Mouse (Mus musculus): Measurements from ENCODE around the gene Pgm2l1. TPM values are rescaled to one million over a fixed set of nuclear protein-coding genes. Genes with fewer than 3 reads are reported as not detected.

Gene Pgm2l1
- polyA plus RNA-seq (2012; fragmentation: generic; extraction: Trizol), result 0.28 TPM

- TF ChIP-seq SRF (IDR thresholded peaks at IDR 0.05; ENCODE audit: control insufficient read depth, insufficient read length, low read depth), result no peak
- no peak for TF ChIP-seq REST (IDR thresholded peaks at IDR 0.05; ENCODE audit: insufficient read depth, insufficient read length)
- TF ChIP-seq CEBPB (IDR thresholded peaks at IDR 0.05; ENCODE audit: insufficient read depth, poor library complexity, severe bottlenecking), result no peak
- TF ChIP-seq TCF3 (IDR thresholded peaks at IDR 0.05; ENCODE audit: insufficient read length, low read depth), result no peak
- peak in 2 of 3 experiments; percentile 66 to 90 for TF ChIP-seq MYOG (IDR thresholded peaks at IDR 0.05; ENCODE audit: control insufficient read depth in 1 of 3, insufficient read depth in 1 of 3, insufficient read length in 2 of 3, low read depth in 2 of 3)
- no peak for TF ChIP-seq POLR2A (IDR thresholded peaks at IDR 0.05; ENCODE audit: insufficient read length, low read depth)
- no peak for TF ChIP-seq E2F4 (IDR thresholded peaks at IDR 0.05; ENCODE audit: insufficient read depth)
- TF ChIP-seq MAX (IDR thresholded peaks at IDR 0.05; ENCODE audit: low read depth), result no peak
- peak in 2 of 3 experiments; percentile 60 to 87 for TF ChIP-seq MYOD1 (IDR thresholded peaks at IDR 0.05; ENCODE audit: control insufficient read depth in 1 of 3, insufficient read length in 2 of 3, low read depth in 2 of 3)
- no peak for TF ChIP-seq POLR2AphosphoS2 (IDR thresholded peaks at IDR 0.05; ENCODE audit: insufficient read length, low read depth)
- TF ChIP-seq TCF12 (IDR thresholded peaks at IDR 0.05; ENCODE audit: insufficient read depth, poor library complexity, severe bottlenecking), result no peak
- no peak for TF ChIP-seq USF1 (IDR thresholded peaks at IDR 0.05; ENCODE audit: low read depth)
- Histone ChIP-seq H3K27me3 (ENCODE audit: control insufficient read depth, insufficient read depth, insufficient read length) (no peaks in the 10 kb centered on the region), H3K4me3 (peak within 1 kb of the TSS; percentile 35), H3K79me2 (ENCODE audit: control insufficient read depth, insufficient read depth) (no peaks in the 10 kb centered on the region), H3K4me2 (ENCODE audit: low read depth) (peak within 1 kb of the TSS; percentile 91), H3ac (ENCODE audit: control insufficient read depth, insufficient read length) (peak within 1 kb of the TSS; percentile 10), H3K36me3 (ENCODE audit: control insufficient read depth, insufficient read depth) (no peaks in the 10 kb centered on the region)
Observed at GRCm38 (mm10) chr7:100227158-100227875, at the start of gene Pgm2l1. Gene Pgm2l1, plus strand, starts transcription at chr7:100227394.

- Histone ChIP-seq H3K27me3 (ENCODE audit: control insufficient read depth, insufficient read depth, insufficient read length) (peaks cover 5% of the 10 kb centered on the region), H3K36me3 (ENCODE audit: control insufficient read depth, insufficient read depth) (no peaks in the 10 kb centered on the region), H3ac (ENCODE audit: control insufficient read depth, insufficient read length) (no peak overlapping the region), H3K79me2 (ENCODE audit: control insufficient read depth, insufficient read depth) (no peaks in the 10 kb centered on the region), H3K4me3 (no peak overlapping the region), H3K4me2 (ENCODE audit: low read depth) (no peak overlapping the region)
- TF ChIP-seq TCF3 (IDR thresholded peaks at IDR 0.05; ENCODE audit: insufficient read length, low read depth) (no peak), E2F4 (IDR thresholded peaks at IDR 0.05; ENCODE audit: insufficient read depth) (no peak), MYOD1 (IDR thresholded peaks at IDR 0.05; ENCODE audit: control insufficient read depth in 1 of 3, insufficient read length in 2 of 3, low read depth in 2 of 3) (no peak), SRF (IDR thresholded peaks at IDR 0.05; ENCODE audit: control insufficient read depth, insufficient read length, low read depth) (no peak), POLR2A (IDR thresholded peaks at IDR 0.05; ENCODE audit: insufficient read length, low read depth) (no peak), MAX (IDR thresholded peaks at IDR 0.05; ENCODE audit: low read depth) (no peak), USF1 (IDR thresholded peaks at IDR 0.05; ENCODE audit: low read depth) (no peak), TCF12 (IDR thresholded peaks at IDR 0.05; ENCODE audit: insufficient read depth, poor library complexity, severe bottlenecking) (no peak), POLR2AphosphoS2 (IDR thresholded peaks at IDR 0.05; ENCODE audit: insufficient read length, low read depth) (no peak), REST (IDR thresholded peaks at IDR 0.05; ENCODE audit: insufficient read depth, insufficient read length) (no peak), CEBPB (IDR thresholded peaks at IDR 0.05; ENCODE audit: insufficient read depth, poor library complexity, severe bottlenecking) (no peak), MYOG (IDR thresholded peaks at IDR 0.05; ENCODE audit: control insufficient read depth in 1 of 3, insufficient read depth in 1 of 3, insufficient read length in 2 of 3, low read depth in 2 of 3) (no peak)
Observed at GRCm38 (mm10) chr7:100178016-100178890, 48.9 kb upstream of the Pgm2l1 start.

GRCm38 (mm10) chr7:100178891-100179233 is 48.3 kb upstream of the Pgm2l1 start:
- Histone ChIP-seq H3K36me3 (ENCODE audit: control insufficient read depth, insufficient read depth) (no peaks in the 10 kb centered on the region), H3K79me2 (ENCODE audit: control insufficient read depth, insufficient read depth) (no peaks in the 10 kb centered on the region), H3ac (ENCODE audit: control insufficient read depth, insufficient read length) (no peak overlapping the region), H3K4me3 (no peak overlapping the region), H3K27me3 (ENCODE audit: control insufficient read depth, insufficient read depth, insufficient read length) (peaks cover 5% of the 10 kb centered on the region), H3K4me2 (ENCODE audit: low read depth) (no peak overlapping the region)
- TF ChIP-seq POLR2AphosphoS2 (IDR thresholded peaks at IDR 0.05; ENCODE audit: insufficient read length, low read depth), result no peak
- TF ChIP-seq MYOD1 (IDR thresholded peaks at IDR 0.05; ENCODE audit: control insufficient read depth in 1 of 3, insufficient read length in 2 of 3, low read depth in 2 of 3), result no peak
- no peak for TF ChIP-seq REST (IDR thresholded peaks at IDR 0.05; ENCODE audit: insufficient read depth, insufficient read length)
- no peak for TF ChIP-seq MYOG (IDR thresholded peaks at IDR 0.05; ENCODE audit: control insufficient read depth in 1 of 3, insufficient read depth in 1 of 3, insufficient read length in 2 of 3, low read depth in 2 of 3)
- no peak for TF ChIP-seq CEBPB (IDR thresholded peaks at IDR 0.05; ENCODE audit: insufficient read depth, poor library complexity, severe bottlenecking)
- no peak for TF ChIP-seq TCF12 (IDR thresholded peaks at IDR 0.05; ENCODE audit: insufficient read depth, poor library complexity, severe bottlenecking)
- no peak for TF ChIP-seq E2F4 (IDR thresholded peaks at IDR 0.05; ENCODE audit: insufficient read depth)
- no peak for TF ChIP-seq POLR2A (IDR thresholded peaks at IDR 0.05; ENCODE audit: insufficient read length, low read depth)
- TF ChIP-seq USF1 (IDR thresholded peaks at IDR 0.05; ENCODE audit: low read depth), result no peak

GRCm38 (mm10) chr7:100179394-100179793 is 47.8 kb upstream of the Pgm2l1 start:
- H3K4me3 ChIP-seq, result no peak overlapping the region
- H3K27me3 ChIP-seq (ENCODE audit: control insufficient read depth, insufficient read depth, insufficient read length), result peaks cover 5% of the 10 kb centered on the region
- H3K4me2 ChIP-seq (ENCODE audit: low read depth), result no peak overlapping the region

More at GRCm38 (mm10) chr7:100179394-100179793, 47.8 kb upstream of the Pgm2l1 start:
- TF ChIP-seq TCF3 (IDR thresholded peaks at IDR 0.05; ENCODE audit: insufficient read length, low read depth), result no peak
- TF ChIP-seq E2F4 (IDR thresholded peaks at IDR 0.05; ENCODE audit: insufficient read depth), result no peak
- no peak for TF ChIP-seq SRF (IDR thresholded peaks at IDR 0.05; ENCODE audit: control insufficient read depth, insufficient read length, low read depth)
- no peak for TF ChIP-seq MAX (IDR thresholded peaks at IDR 0.05; ENCODE audit: low read depth)
- no peak for TF ChIP-seq USF1 (IDR thresholded peaks at IDR 0.05; ENCODE audit: low read depth)
- no peak for TF ChIP-seq TCF12 (IDR thresholded peaks at IDR 0.05; ENCODE audit: insufficient read depth, poor library complexity, severe bottlenecking)
- no peak for TF ChIP-seq REST (IDR thresholded peaks at IDR 0.05; ENCODE audit: insufficient read depth, insufficient read length)
- no peak for TF ChIP-seq MYOG (IDR thresholded peaks at IDR 0.05; ENCODE audit: control insufficient read depth in 1 of 3, insufficient read depth in 1 of 3, insufficient read length in 2 of 3, low read depth in 2 of 3)
- no peak for TF ChIP-seq POLR2AphosphoS2 (IDR thresholded peaks at IDR 0.05; ENCODE audit: insufficient read length, low read depth)
- no peak for TF ChIP-seq POLR2A (IDR thresholded peaks at IDR 0.05; ENCODE audit: insufficient read length, low read depth)
- no peak for TF ChIP-seq CEBPB (IDR thresholded peaks at IDR 0.05; ENCODE audit: insufficient read depth, poor library complexity, severe bottlenecking)
- no peaks in the 10 kb centered on the region for H3K36me3 ChIP-seq (ENCODE audit: control insufficient read depth, insufficient read depth)
- H3ac ChIP-seq (ENCODE audit: control insufficient read depth, insufficient read length), result no peak overlapping the region
- H3K79me2 ChIP-seq (ENCODE audit: control insufficient read depth, insufficient read depth), result no peaks in the 10 kb centered on the region

Measured in myocyte (in vitro differentiated cells).